Mouse (Mus musculus): ENCODE measurements around the gene Tcf7l1.

The Tcf7l1 gene

DNA sequence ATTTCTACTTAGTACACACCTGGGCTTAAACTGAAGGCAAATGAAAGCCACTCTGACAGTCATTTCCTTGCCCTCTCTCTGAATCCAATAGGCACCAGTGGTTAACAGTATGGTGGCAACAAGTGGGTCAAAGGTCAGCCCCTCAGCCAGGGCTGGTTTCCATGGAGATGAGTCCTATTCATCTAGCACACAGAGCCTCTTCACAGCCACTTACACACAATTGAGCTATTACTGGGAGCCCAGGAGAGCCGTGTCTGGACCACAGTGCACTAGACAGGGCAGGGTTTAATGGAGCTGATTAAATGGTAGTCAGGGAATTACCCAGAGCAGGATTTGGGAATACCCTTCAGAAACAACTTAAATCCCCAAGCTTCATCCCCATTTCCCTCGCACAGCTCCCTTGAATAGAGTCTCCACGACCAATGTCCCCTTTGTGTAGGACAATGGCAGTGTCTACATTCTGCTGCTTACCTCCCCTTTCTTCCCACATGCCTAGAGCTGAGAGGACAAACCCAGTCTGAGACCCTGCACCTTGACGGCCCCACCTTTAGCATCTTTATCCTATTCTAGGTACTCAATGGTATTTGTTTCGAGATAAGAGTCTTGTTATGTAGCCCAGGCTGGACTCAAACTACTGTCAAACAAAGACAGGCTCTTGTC, 89.5 kb downstream of the Tcf7l1 start:
- DNase-seq (ENCODE audit: low spot score in 2 of 2) = no peak

DNA sequence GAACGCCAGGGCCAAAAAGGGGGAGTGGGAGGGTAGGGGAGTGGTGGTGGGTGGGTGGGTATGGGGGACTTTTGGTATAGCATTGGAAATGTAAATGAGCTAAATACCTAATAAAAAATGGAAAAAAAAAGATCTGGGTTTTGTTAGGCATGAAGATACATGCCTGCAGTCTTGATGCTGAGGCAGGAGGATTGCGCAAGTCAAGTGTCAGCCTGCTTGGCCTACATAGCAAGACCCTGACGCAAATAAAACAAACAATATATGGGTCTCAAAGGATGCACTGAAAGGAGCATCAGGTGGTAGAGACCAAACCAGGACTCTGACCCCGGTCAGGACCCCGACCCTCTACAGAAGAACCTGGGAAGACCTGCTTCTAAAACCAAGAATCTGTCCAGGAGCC, 90.5 kb downstream of the Tcf7l1 start:
- DNase-seq (ENCODE audit: low spot score in 2 of 2) = no peak

DNA sequence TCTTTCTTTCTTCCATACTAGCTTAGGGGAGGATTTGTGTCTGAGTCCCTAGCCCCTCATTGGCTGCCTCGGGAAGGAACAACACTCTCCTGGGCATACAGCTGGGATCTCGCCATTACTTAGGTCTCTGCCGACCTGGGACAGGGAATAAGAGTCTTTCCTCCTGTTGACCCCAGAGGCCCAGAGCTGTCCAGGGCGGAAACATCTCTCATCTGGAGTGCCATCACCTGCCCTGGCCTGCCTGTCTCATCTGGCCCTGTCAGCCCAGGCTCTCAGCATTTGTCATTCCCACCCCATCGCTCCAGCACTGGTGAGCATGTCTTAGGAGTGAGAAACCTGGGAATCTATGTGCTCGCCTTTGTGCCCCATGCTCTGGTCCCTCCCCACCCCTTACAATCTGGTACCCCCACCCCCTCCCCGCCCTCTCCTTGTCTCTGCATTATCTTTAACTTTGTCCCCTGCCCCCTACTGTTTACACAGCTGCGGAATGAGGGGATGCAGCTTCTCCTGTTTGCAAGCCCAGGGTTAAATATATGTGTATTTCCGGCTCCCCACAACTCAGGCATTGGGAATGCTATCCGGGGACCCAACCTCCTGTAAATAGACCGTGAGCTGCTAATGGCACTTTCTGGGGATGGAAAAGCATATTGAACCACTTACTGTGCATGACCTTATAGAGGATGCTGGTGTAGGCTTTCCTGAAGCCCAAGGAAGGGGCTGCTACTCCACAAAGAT, 92.3 kb downstream of the Tcf7l1 start:
- no peak for DNase-seq (ENCODE audit: low spot score in 2 of 2)

DNA sequence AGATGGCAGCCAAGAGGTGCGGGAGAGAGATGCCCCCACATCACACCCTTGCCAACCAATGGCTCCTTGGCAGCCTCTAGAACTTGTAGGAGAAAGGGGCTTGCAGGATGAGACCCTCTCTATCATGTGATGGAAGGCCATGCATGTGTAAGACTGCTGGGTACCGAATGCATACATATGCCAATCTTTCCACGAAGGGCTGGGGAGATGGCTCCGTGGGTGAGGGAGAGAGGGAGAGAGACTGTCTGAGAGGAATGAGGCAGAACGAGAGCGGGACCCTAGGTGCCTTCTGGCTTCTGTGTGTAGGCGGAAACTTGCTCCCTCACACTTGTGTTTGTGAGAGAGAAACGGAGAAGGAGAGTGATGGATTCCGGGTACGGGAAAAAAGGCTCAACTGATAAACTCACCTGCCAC, 94.3 kb downstream of the Tcf7l1 start:
- DNase-seq (ENCODE audit: low spot score in 2 of 2) = no peak

DNA sequence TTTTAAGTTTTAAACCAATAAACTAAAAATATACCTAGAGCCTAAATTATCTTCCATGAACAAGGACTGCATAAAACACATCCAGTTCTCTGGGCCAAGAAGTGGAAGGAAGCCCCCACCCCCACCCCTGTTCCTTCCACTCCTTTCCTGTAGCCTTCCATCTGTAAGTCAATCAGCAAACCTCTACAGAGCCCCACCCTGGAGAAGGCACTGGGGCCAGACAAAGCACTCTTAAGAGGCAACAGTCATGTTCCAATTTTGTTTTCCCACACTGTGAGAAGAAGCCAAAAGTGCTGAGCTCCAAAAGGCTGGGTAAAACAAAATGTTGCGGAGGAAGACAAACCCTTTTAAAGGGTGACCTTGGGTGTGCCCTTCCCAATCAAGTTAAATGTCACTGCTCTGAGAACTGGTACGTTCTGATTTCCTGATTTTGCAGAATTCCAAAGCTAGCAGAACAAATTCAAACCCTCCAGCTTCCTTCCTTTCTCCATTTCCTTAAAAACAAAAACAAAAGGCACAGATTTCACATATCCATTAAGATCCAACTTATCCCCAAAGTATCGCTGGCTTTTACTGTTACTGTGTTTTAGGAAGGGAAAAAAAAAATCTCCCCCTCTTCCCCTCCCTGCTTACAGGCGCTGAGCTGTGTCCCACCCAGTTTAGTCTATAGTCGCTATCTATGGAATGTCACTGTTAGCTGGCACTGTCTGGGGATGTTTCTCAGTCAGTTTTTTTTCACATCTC, 94.8 kb downstream of the Tcf7l1 start:
- DNase-seq (ENCODE audit: low spot score in 2 of 2) = no peak

DNA sequence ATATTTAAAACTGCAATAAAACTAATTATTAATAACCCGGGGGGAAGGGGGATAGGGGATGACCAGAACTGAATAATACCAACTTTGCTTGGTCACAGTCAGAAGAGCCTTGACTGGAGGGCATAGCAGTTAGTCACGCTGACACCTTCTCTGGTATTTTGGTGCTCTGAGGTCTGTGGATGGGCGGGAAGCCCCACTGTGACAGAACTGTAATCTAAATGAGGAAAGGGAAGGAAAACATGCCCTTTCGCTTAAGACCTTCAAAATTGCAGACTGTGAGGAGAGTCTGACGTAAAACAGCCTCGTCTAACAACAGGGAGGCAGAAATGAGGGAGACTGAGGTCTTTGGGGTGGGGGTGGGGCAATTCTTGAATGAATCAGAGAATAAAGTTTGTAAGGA, 96.6 kb downstream of the Tcf7l1 start:
- DNase-seq (ENCODE audit: low spot score in 2 of 2) = no peak

DNA sequence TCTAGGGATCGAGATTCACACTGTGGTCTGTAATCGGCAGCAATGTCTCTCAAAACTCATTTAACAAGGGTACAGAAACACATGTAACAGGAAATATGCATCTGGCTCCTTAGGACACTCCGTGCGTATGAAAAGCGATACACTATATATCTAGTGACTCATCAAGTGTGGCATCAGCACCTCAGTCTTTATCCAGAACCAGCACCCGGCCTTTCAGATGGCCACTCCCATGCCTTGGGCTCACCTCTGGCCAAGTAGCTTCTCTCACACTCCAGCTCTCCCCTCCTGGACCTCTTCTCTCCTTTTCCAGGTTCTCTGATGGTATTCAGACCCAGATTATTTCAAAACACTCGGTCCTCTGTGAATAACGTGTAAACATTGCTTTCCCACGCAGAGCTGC, 97.5 kb downstream of the Tcf7l1 start:
- DNase-seq (ENCODE audit: low spot score in 2 of 2) = no peak

DNA sequence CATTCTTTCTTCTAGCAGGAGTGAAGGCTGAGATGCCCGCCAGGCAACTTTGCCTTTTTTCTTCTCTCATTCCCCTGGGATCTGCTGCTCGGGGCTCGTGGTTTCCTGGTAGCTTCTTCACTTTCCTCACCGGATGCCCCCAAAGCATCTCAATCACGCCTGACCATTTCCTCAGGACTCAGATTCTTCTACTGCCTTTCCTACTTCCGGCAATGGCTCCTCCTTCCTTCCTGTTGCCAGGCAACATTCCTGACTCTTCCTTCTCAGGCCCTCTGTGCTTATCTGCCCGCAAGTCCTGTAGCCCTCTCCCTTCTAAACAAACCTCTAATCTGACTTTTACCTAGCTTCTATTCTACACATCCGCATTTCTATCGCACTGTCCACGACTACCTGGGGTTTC, 98.5 kb downstream of the Tcf7l1 start:
- no peak for DNase-seq (ENCODE audit: low spot score in 2 of 2)

DNA sequence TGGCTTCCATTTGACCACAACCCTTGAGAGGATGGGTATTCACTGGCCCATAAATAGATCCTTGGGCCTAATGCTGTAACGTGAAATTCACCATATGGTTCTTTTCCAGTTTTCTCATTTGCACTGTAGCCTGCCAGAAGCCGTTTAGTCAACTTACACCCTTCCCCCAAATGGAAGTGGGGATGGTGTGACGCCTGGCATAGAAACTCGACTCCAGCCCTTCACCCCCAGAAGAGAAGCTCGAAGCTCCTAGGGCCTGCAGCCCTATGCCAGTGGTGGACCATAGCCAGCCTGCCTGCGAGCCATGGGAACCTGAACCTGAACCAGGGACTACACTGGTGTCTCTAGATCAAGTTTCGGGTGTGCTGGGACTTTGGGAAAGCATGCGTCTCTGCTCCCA, 99.1 kb downstream of the Tcf7l1 start:
- no peak for DNase-seq (ENCODE audit: low spot score in 2 of 2)

DNA sequence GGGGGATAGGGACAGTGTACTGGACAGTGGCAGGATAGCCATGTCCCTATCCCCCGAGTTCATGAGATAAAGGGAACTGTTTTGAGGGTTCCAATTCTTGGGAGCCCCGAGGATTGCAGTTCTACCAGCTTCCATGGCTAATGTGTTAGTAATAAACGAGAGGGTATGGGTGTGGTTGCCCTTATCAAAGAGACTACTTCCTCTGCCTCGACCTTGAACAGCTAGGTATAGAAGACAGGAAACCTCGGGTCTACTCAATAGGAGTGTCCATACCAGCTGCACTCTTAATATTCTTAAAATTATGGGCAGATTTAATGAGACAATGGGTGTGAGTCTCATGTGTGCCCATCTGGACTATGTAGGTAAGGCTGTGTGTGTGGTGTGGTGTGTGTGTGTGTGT, 100.0 kb downstream of the Tcf7l1 start:
- DNase-seq (ENCODE audit: low spot score in 2 of 2) = no peak

DNA sequence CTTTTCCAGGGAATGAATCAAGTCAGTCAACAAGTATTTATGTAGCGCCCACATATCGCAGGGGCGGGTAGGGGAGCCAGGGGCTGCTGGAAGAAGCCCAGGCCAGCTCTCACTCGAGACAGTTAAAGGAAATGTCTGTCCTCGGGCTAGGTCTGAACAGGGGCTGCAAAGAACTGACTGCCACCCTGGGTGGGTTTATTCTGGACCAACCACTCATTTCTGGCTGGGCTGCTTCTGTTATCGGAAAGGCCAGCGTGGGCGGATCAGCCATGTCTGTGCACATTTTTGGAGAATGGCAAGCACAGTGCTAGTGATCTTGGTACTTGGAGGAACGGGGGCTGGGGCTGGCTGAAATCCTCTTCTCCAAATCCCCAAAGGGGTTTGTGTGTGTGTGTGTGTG, 103.9 kb downstream of the Tcf7l1 start:
- DNase-seq (ENCODE audit: low spot score in 2 of 2) = no peak

DNA sequence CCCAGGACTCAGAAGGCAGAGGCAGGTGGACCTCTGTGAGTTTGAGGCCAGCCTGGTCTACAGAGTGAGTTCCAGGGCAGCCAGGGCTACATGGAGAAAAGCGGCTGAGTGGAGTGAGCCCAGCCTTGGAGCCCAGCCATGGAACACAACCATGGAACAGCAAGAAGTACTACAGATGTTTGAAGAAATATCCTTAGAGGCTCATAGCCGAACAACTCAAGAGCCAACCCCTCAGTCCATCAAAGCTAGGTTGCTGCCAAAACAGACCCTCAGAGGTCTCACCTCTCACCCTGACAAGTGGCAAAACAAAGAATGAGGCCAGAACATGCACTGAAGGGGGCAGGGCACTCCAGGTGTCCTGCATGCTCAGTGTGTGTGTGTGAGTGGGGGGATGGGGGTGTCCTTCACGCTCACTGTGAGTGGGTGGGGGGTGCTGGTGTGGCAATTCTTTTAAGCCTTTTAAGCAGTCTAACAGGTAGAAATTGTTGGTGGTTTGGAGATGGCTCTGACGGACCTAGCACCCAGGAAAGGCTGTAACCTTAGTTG, 104.7 kb downstream of the Tcf7l1 start:
- no peak for DNase-seq (ENCODE audit: low spot score in 2 of 2)

DNA sequence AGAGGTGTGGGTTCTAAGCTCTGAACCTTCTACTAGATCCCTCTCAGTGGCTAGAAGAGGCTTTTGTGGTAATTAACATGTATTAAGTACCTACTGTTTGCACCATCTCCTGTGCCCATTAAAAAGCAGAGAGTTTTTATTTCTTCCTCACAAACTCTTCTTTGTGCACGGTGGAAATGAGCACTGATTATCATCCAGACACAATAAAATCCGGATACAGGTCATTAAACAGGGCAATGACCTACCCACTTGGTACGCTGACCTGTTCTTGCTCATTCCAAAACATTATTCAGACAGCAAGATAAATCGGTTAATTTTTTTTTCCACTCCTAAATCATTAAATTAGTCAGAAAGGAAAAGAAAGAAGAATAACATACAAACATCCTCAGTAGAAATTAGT, 106.8 kb downstream of the Tcf7l1 start:
- no peak for DNase-seq (ENCODE audit: low spot score in 2 of 2)

DNA sequence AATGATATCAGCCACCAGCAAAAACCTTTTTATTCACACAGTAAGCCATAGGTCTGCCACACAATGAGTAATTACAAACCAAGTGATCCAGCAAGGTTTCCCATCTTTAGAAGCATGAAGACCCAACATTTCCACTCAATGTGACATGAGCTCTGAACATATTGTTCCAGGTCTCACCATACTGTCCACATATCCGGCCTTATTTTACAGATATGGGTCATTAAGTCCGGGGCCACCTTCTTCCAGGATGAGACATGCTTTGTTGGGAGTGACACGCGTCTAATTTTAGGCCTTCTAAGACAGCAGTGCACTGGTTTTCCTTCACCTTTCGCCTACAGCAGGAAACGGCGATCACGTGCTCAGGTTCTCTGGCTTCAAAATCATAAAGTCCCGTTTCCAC, 108.1 kb downstream of the Tcf7l1 start:
- no peak for DNase-seq (ENCODE audit: low spot score in 2 of 2)

DNA sequence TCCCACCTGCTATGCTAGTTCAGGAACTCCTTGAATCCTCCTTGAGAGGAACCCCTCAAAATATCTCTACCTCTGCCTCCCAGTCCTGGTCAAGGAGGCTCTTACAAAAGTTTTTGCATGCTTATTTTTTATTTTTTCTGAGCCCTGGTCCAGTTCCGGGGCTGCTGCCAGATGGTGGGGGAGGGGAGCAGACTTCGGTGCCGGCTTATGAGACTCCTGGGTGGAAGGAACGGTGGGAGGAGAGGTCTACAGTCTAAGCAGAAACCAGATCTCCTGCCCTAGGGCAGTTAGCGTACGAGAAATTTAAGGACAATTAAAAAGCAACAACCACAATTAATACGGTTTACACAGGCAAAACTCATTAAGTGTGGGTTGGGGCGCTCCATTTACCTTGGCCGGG, 110.4 kb downstream of the Tcf7l1 start:
- no peak for DNase-seq (ENCODE audit: low spot score in 2 of 2)

DNA sequence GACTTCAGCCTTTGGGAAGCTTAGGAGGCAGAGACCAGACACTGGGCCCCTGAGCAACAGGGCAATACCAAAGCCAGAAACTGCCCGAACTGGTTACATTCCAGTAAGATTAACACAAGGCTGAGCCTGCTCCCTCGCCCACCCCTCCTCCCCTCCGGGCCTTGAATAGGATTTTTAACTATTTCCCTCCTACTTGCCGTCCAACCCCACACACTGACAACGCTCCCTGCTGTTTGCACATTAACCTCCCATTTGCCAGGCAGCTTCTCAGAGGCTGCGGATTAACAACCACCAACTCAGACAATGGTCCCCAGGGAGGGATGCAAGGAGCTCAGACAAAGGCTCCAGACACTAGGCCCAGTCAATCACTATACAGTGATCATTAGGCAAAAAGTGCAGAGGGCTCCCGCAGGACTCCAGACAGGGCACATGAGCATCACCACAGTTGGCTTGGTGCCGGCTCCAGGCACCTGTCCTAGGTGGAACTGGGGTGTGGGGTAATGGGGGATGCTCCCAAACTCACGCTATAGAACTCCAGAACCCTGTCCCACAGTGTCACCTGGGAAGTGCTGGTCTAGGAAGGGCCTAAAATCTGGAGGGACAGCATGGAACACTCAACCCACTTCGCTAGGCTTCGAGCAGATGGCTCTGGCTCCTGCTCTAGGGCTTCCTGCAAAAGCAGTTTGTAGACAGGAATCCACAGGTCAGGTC, 111.4 kb downstream of the Tcf7l1 start:
- DNase-seq (ENCODE audit: low spot score in 2 of 2) = no peak

DNA sequence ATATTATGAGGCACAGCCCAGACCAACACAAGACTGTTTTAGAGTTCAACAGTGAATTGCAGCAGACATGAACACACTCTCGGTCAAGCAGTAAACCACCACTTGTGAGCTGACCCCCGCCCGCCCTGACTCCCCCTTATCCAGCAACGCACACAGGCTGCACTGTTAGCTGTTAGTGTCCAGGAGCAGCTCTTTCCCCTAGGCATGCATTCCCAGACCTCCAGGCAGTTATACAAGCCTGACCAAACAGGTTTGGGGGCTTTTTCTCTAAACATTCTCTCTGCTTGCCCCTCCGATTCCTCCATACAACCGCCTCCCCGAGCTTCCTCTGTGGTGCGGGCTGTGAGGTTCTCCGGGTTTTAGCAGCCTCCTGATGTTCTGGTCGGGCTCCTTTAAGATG, 112.0 kb downstream of the Tcf7l1 start:
- DNase-seq (ENCODE audit: low spot score in 2 of 2) = no peak

DNA sequence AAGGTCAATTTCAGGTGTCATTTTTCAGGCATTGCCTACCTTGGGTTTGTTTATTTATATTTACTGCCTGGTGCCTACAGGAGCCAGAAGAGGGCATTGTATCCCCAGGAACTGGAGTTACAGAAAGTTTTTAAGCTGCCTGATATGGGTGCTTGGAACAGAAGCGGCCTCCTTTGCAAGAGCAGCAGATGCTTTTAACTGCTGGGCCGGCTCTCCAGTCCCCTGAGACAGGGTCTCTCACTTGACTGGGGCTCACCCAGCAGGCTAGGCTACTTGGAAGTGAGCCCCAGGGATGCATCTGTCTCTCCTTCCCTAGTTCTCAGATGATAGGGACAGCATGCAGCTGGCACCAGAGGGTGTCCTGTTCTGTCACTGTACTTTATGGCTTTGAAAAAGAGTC, 112.7 kb downstream of the Tcf7l1 start:
- DNase-seq (ENCODE audit: low spot score in 2 of 2) = no peak

DNA sequence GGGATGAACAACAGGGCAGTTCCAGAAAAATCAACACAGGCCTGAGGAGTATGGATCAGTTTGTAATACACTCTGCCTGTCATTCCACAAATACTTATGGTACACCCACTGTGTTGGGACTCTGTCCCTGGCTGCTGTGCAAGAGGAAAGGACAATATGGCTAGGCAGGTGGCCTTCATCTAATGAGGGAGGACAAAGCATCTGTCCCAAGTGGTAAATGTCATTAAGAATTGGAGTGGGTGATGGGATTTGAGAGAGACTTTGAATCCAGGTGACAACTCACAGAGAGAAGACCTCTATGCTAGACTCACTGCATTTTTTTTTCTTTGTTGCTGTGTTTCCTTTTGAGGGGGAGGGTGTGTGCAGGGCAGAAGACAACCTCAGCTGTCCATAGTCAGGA, 115.3 kb downstream of the Tcf7l1 start:
- DNase-seq (ENCODE audit: low spot score in 2 of 2) = no peak

DNA sequence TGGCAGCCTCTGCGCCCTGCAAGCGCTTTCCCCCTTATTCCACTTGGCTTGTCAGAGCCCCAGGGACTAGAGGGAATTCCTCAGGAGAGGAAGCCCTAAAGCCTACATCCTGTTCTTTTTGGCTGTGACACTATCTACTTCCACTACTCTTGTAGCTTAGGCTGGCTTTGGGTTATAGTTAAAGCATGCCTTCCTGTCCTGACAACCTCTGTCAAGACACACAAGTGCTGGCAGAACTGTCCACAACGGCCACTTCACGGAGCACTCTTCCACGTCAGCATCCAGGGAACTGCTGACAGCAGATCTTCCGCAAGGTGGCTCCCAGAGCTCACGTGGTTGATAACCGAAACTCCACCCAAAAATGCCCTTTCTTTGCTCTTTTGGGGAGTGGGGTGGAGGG, 117.9 kb downstream of the Tcf7l1 start:
- DNase-seq (ENCODE audit: low spot score in 2 of 2) = no peak

DNA sequence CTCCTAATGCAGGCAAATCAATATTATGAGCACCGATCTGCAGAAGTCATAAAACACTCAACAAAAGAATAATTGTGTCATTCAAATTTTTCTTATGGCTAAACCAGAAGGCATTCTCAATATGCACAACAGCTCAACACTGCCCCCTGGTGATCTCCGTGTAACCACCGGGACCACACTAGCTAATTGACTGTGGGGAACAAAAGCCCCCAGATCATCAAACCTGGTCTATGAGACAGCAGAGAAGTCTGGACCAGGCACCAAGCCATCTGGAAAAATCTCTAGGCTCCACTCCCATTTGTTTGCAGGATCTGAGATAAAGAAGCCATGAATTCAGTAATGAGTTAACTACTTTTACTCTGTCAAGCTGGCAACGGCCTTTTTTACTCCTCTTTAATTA, 122.0 kb downstream of the Tcf7l1 start:
- DNase-seq (ENCODE audit: low spot score in 2 of 2) = peak; percentile 30 to 79

DNA sequence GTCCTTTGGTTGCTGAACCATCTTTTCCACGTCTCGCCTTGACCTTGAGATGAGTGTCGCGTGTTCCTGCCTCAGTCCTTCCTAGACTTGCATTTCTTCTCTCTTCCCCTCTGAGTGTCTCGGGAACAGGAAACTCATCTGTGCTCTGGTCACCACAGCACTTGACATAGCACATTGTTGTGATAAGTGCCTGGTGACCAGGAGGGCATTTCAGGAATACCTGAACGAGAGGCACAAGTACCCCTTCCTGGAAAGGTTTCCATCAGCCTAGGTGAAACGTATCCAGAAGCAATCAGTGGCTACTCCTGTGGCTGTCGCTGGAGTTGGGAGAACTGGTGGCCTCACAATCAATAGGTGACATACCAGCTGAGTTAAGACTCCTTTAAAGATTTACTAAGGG, 124.8 kb downstream of the Tcf7l1 start:
- DNase-seq (ENCODE audit: low spot score in 2 of 2) = no peak

Measured in spleen, postnatal 4 days (tissue).